ENCODE assay signal across 14 mouse cellular contexts in genomic region chr10:62687032-62687674, GRCm38 (mm10). TPM values are rescaled to one million over a fixed set of nuclear protein-coding genes. Genes with fewer than 3 reads are reported as not detected.
DNase-seq lines count a peak whose midpoint lies in the region; ATAC-seq and TF ChIP-seq lines count a peak whose summit lies in the region.
"Had no signal": no experiment of that assay in that cellular context is flagged by ENCODE, and none has a peak within 500 bp of the region (broad histone marks: within the 10 kb centered on the region; RNA-seq: fewer than 3 reads in every experiment).

No protein-coding gene starts in this region.

- peak; percentile 73; the same call in 1 of the 2 replicates for ATAC-seq in embryonic facial prominence, embryonic 15.5 days (ENCODE audit: insufficient number of reproducible peaks, low FRiP score, low TSS enrichment, low read depth)
- ATAC-seq in hindbrain, embryonic 15.5 days (ENCODE audit: low FRiP score, low read depth), result peak; percentile 85
- ATAC-seq in midbrain, embryonic 16.5 days, result peak; percentile 83
- no peak for ATAC-seq in megakaryocyte progenitor cell, adult 5-6 weeks (replicated peaks; ENCODE audit: poor library complexity)
- ATAC-seq: liver, postnatal 0 days had no signal

- WGBS in embryonic facial prominence, embryonic 15.5 days, result 35% methylated on average over 15 of the region's 15 CpGs
- WGBS in hindbrain, embryonic 15.5 days, result 11% methylated on average over 15 of the region's 15 CpGs
- 8% methylated on average over 15 of the region's 15 CpGs for WGBS in midbrain, embryonic 16.5 days
- WGBS in kidney, adult 2 months, result 91% methylated on average over 15 of the region's 15 CpGs

- no peaks in the 10 kb centered on the region for H3K27me3 ChIP-seq in embryonic facial prominence, embryonic 15.5 days
- H3K27me3 ChIP-seq in hindbrain, embryonic 15.5 days, result peaks cover 12% of the 10 kb centered on the region; the same call in 1 of the 2 replicates
- peaks cover 10% of the 10 kb centered on the region for H3K27me3 ChIP-seq in midbrain, embryonic 16.5 days (ENCODE audit: control insufficient read depth, insufficient read depth, low read depth, low read length)
- no peaks in the 10 kb centered on the region for H3K27me3 ChIP-seq in kidney, adult 2 months (replicated peaks; ENCODE audit: control insufficient read depth, insufficient read depth, low read length)

- peaks cover 11% of the 10 kb centered on the region for H3K4me1 ChIP-seq in embryonic facial prominence, embryonic 15.5 days
- peaks cover 15% of the 10 kb centered on the region for H3K4me1 ChIP-seq in hindbrain, embryonic 15.5 days (replicated peaks)
- peaks cover 12% of the 10 kb centered on the region for H3K4me1 ChIP-seq in midbrain, embryonic 16.5 days (ENCODE audit: control insufficient read depth, insufficient read depth, low read length)
- H3K4me1 ChIP-seq in kidney, adult 2 months (ENCODE audit: control insufficient read depth, insufficient read depth, low read length), result no peaks in the 10 kb centered on the region

- no peak overlapping the region for H3K4me2 ChIP-seq in embryonic facial prominence, embryonic 15.5 days (replicated peaks)
- peak overlapping the region; percentile 26 for H3K4me2 ChIP-seq in hindbrain, embryonic 15.5 days
- no peak overlapping the region for H3K4me2 ChIP-seq in midbrain, embryonic 16.5 days (ENCODE audit: low read length)

- peak; percentile 94 for DNase-seq in brain, embryonic 14.5 days (ENCODE audit: low read depth)
- DNase-seq in kidney, adult 2 months, result no peak
- DNase-seq in heart, adult 18-20 months, result no peak
- no peak for DNase-seq in ovary, postnatal 10 days (ENCODE audit: low spot score)
- DNase-seq: cerebellum, postnatal 14 days; gastrocnemius, postnatal 14 days; heart, postnatal 4 days; liver, postnatal 0 days; spleen, adult 18-20 months; thymus, postnatal 14 days had no signal

- H3K9me3 ChIP-seq in embryonic facial prominence, embryonic 15.5 days (replicated peaks), result no peaks in the 10 kb centered on the region
- no peaks in the 10 kb centered on the region for H3K9me3 ChIP-seq in hindbrain, embryonic 15.5 days
- H3K9me3 ChIP-seq in midbrain, embryonic 16.5 days (replicated peaks; ENCODE audit: control insufficient read depth, low read length, poor library complexity, severe bottlenecking), result no peaks in the 10 kb centered on the region

- no peak overlapping the region for H3K9ac ChIP-seq in embryonic facial prominence, embryonic 15.5 days
- no peak overlapping the region for H3K9ac ChIP-seq in hindbrain, embryonic 15.5 days
- H3K9ac ChIP-seq in midbrain, embryonic 16.5 days (ENCODE audit: low read depth, low read length), result no peak overlapping the region; the same call in 1 of the 2 replicates
- H3K9ac ChIP-seq: liver, postnatal 0 days had no signal

- TF ChIP-seq POLR2A in brain, embryonic 14.5 days (IDR thresholded peaks at IDR 0.05; ENCODE audit: borderline replicate concordance, extremely low read depth, insufficient read depth, insufficient read length, poor library complexity, severe bottlenecking), result no peak
- no peak for TF ChIP-seq POLR2A in kidney, adult 2 months (IDR thresholded peaks at IDR 0.05; ENCODE audit: low read depth, low read length)

- no peak overlapping the region; the same call in 1 of the 2 replicates for H3K27ac ChIP-seq in embryonic facial prominence, embryonic 15.5 days (replicated peaks)
- H3K27ac ChIP-seq in hindbrain, embryonic 15.5 days (replicated peaks), result peak overlapping the region; percentile 46; the same call in 1 of the 2 replicates
- no peak overlapping the region for H3K27ac ChIP-seq in midbrain, embryonic 16.5 days (ENCODE audit: low read length)
- no peak overlapping the region for H3K27ac ChIP-seq in kidney, adult 2 months (ENCODE audit: insufficient read depth, low read depth, low read length)

- H3K4me3 ChIP-seq in embryonic facial prominence, embryonic 15.5 days (replicated peaks), result no peak overlapping the region
- no peak overlapping the region for H3K4me3 ChIP-seq in hindbrain, embryonic 15.5 days
- H3K4me3 ChIP-seq in midbrain, embryonic 16.5 days (ENCODE audit: low read depth, low read length), result no peak overlapping the region
- H3K4me3 ChIP-seq in kidney, adult 2 months (ENCODE audit: insufficient read depth, low read depth, low read length), result no peak overlapping the region

- no peaks in the 10 kb centered on the region for H3K36me3 ChIP-seq in embryonic facial prominence, embryonic 15.5 days
- no peaks in the 10 kb centered on the region for H3K36me3 ChIP-seq in hindbrain, embryonic 15.5 days
- no peaks in the 10 kb centered on the region for H3K36me3 ChIP-seq in midbrain, embryonic 16.5 days (ENCODE audit: control insufficient read depth, insufficient read depth, low read length)
- H3K36me3 ChIP-seq in kidney, adult 2 months (ENCODE audit: control insufficient read depth, insufficient read depth, low read length), result no peaks in the 10 kb centered on the region

- TF ChIP-seq CTCF in brain, embryonic 14.5 days (IDR thresholded peaks at IDR 0.05; ENCODE audit: borderline replicate concordance, extremely low read depth, insufficient read depth, insufficient read length), result no peak
- TF ChIP-seq CTCF in kidney, adult 2 months (conservative IDR thresholded peaks at IDR 0.05; ENCODE audit: insufficient read depth, insufficient read length, low read depth, low read length), result no peak

RNA-seq across cellular contexts. Expression of gene Ddx50, which starts 36.1 kb away (rescaled TPM):
- polyA plus RNA-seq in brain, embryonic 14.5 days (2012; rRNA removed), result 63.0 and 66.6 TPM in 2 replicates
- 135 and 138 TPM in 2 replicates for polyA plus RNA-seq in embryonic facial prominence, embryonic 15.5 days (2015; fragmentation: Nextera tagmentation; extraction: Ambion mirVana)
- 82.8 and 83.0 TPM in 2 replicates for polyA plus RNA-seq in hindbrain, embryonic 15.5 days (2015; fragmentation: Nextera tagmentation; extraction: Ambion mirVana)
- polyA plus RNA-seq in midbrain, embryonic 16.5 days (2015; fragmentation: Nextera tagmentation; extraction: Ambion mirVana), result 89.4 and 96.8 TPM in 2 replicates
- 112 and 121 TPM in 2 replicates for total RNA-seq in megakaryocyte progenitor cell, adult 5-6 weeks (2015)
- 98.4 and 111 TPM in 2 replicates for total RNA-seq in megakaryocyte progenitor cell, adult 5-6 weeks (2017)
- polyA plus RNA-seq in kidney, adult 2 months (2012; rRNA removed), result 8.7 and 14.8 TPM in 2 replicates
- total RNA-seq in heart, adult 18-20 months (2021), result 10 to 100 TPM; 46.8 to 51.0 TPM

RNA-seq across cellular contexts. Expression of gene Stox1, which starts 38.8 kb away (rescaled TPM):
- polyA plus RNA-seq in brain, embryonic 14.5 days (2012; rRNA removed), result 1.8 and 4.1 TPM in 2 replicates
- polyA plus RNA-seq in embryonic facial prominence, embryonic 15.5 days (2015; fragmentation: Nextera tagmentation; extraction: Ambion mirVana), result 3.1 and 5.4 TPM in 2 replicates
- 3.6 and 3.8 TPM in 2 replicates for polyA plus RNA-seq in hindbrain, embryonic 15.5 days (2015; fragmentation: Nextera tagmentation; extraction: Ambion mirVana)
- polyA plus RNA-seq in midbrain, embryonic 16.5 days (2015; fragmentation: Nextera tagmentation; extraction: Ambion mirVana), result 3.5 and 5.4 TPM in 2 replicates
- total RNA-seq in megakaryocyte progenitor cell, adult 5-6 weeks (2015), result 0.90 and 0.99 TPM in 2 replicates
- total RNA-seq in megakaryocyte progenitor cell, adult 5-6 weeks (2017), result 0.81 and 1.00 TPM in 2 replicates
- 0.16 and 0.33 TPM in 2 replicates for polyA plus RNA-seq in kidney, adult 2 months (2012; rRNA removed)
- 1 to 10 TPM in 1 of 2 experiments, under 1 TPM in 1; 0.89 to 1.2 TPM for total RNA-seq in heart, adult 18-20 months (2021)
